Comparison of ENCODE assay signal across 25 mouse cellular contexts in the genomic region with DNA sequence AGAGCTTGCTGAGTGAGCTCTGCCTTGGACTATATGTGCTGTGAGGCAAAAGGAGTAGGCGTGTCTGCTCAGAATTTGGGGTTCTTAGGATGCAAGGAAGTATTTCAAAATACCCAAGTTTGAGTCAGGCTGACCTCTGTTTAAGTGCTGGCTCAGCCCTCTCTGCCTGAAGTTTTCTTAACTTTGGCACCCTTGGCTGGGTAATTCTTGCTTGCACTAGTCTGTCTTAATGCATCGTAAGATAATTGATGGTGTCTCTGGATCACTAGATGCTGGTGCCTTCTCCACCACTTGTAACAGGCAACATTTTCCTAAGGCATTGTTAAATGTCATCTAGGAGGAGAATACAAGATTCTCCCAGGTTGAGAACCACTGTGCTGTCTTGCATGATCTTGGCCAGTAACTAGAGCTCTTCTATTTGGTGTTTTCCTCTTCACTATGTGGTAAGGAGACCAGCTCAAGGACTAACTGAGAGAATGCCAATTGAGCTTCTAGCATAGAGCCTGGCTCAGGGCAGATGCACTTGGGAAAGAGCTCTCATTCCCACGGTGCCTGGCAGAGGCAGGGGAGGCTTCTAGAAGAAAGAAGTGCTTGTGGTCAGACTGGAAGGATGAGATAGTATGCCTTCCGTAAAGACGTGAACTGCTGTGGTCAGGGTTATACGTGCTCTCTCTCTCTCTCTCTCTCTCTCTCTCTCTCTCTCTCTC. TPM values are rescaled to one million over a fixed set of nuclear protein-coding genes. Genes with fewer than 3 reads are reported as not detected.
DNase-seq lines count a peak whose midpoint lies in the region; ATAC-seq lines count a peak whose summit lies in the region.
"Had no signal": no experiment of that assay in that cellular context is flagged by ENCODE, and none has a peak within 500 bp of the region (broad histone marks: within the 10 kb centered on the region; RNA-seq: fewer than 3 reads in every experiment).

No protein-coding gene starts in this region.

- no peak overlapping the region for H3K4me2 ChIP-seq in hindbrain, embryonic 12.5 days (replicated peaks)
- H3K4me2 ChIP-seq: heart, embryonic 13.5 days; intestine, embryonic 15.5 days had no signal

- H3K4me1 ChIP-seq in hindbrain, embryonic 12.5 days: peaks cover 15% of the 10 kb centered on the region
- H3K4me1 ChIP-seq: intestine, embryonic 15.5 days had no signal

- no peaks in the 10 kb centered on the region for H3K9me3 ChIP-seq in hindbrain, embryonic 12.5 days (replicated peaks)
- H3K9me3 ChIP-seq: heart, embryonic 10.5 days; heart, embryonic 13.5 days; intestine, embryonic 15.5 days had no signal

- H3K27ac ChIP-seq in hindbrain, embryonic 12.5 days: no peak overlapping the region
- H3K27ac ChIP-seq: gastrocnemius, adult 2 months; heart, adult 2 months; heart, embryonic 10.5 days; heart, embryonic 13.5 days; intestine, embryonic 15.5 days had no signal

- H3K4me3 ChIP-seq in hindbrain, embryonic 12.5 days: no peak overlapping the region
- H3K4me3 ChIP-seq: gastrocnemius, adult 2 months; heart, adult 2 months; heart, embryonic 10.5 days; heart, embryonic 13.5 days; intestine, embryonic 15.5 days had no signal

- H3K9ac ChIP-seq in hindbrain, embryonic 12.5 days: no peak overlapping the region
- H3K9ac ChIP-seq: forebrain, postnatal 0 days; heart, embryonic 13.5 days; intestine, embryonic 15.5 days had no signal

- ATAC-seq in hindbrain, embryonic 12.5 days (ENCODE audit: low FRiP score): no peak
- ATAC-seq: activated CD4-positive, CD25-positive, alpha-beta regulatory T cell, adult 4 months; CD4-positive, CD25-positive, alpha-beta regulatory T cell, adult 4 months; forebrain, embryonic 14.5 days; forebrain, postnatal 0 days; hindbrain, embryonic 16.5 days; intestine, embryonic 15.5 days had no signal

- no peaks in the 10 kb centered on the region for H3K27me3 ChIP-seq in hindbrain, embryonic 12.5 days
- H3K27me3 ChIP-seq: heart, embryonic 13.5 days; intestine, embryonic 15.5 days had no signal

- DNase-seq in adrenal gland, postnatal 14 days: peak; percentile 38
- no peak for DNase-seq in adrenal gland, adult 18-20 months (ENCODE audit: low spot score in 2 of 2)
- peak; percentile 77 for DNase-seq in adipocyte (ENCODE audit: low spot score)
- DNase-seq in gonadal fat pad, adult 2 months (ENCODE audit: low read depth): peak; percentile 86
- DNase-seq in layer of hippocampus, postnatal 36 days: no peak
- DNase-seq: adrenal gland, adult 8-10 months; cerebellum, adult 18-20 months; cerebellum, adult 9-10 months; cerebellum, postnatal 14 days; forebrain, postnatal 0 days; gastrocnemius, adult 2 months; gastrocnemius, postnatal 25 days; heart, adult 2 months; heart, postnatal 14 days; heart, postnatal 4 days; kidney, adult 11 months had no signal

- no peaks in the 10 kb centered on the region for H3K36me3 ChIP-seq in hindbrain, embryonic 12.5 days
- H3K36me3 ChIP-seq: heart, embryonic 10.5 days; heart, embryonic 13.5 days; intestine, embryonic 15.5 days had no signal

- 87% methylated on average over 6 of the region's 6 CpGs for WGBS in hindbrain, embryonic 12.5 days

RNA-seq across cellular contexts. Expression of gene Tenm4, which starts 57.7 kb away (rescaled TPM):
- 11.3 and 15.6 TPM in 2 replicates for total RNA-seq in adrenal gland, postnatal 14 days (2021)
- 10 to 100 TPM; 11.8 to 27.2 TPM for total RNA-seq in adrenal gland, adult 18-20 months (2021)
- 25.8 and 30.7 TPM in 2 replicates for polyA plus RNA-seq in gonadal fat pad, adult 2 months (2012; rRNA removed)
- 38.5 and 43.1 TPM in 2 replicates for polyA plus RNA-seq in hindbrain, embryonic 12.5 days (2016; fragmentation: Nextera tagmentation; extraction: Ambion mirVana)
- total RNA-seq in layer of hippocampus, postnatal 36 days (2021): 100 to 1,000 TPM; 116 to 124 TPM
- total RNA-seq: granulocyte monocyte progenitor cell, adult 5-6 weeks had no signal

Comparison
In these comparisons a context has a peak if more than half of its experiments do, and no peak if none do; other contexts are left out.
1. DNase-seq: peak in adrenal gland, postnatal 14 days (single experiment), adipocyte (single experiment) and gonadal fat pad, adult 2 months (single experiment); none in adrenal gland, adult 18-20 months (0 of 2) and layer of hippocampus, postnatal 36 days (0 of 2).